Mouse (Mus musculus) mouse embryonic stem cell (cell line): ENCODE measurements around the gene Tprn.

Experiments used
- in situ Hi-C, 2 experiments: fragments of 300-500 bp; cut with MboI; formaldehyde crosslinking; loops; 1 replicate in 1 of 2; 3 replicates in 1 of 2; pipeline ENCODE4 v1.14.3; 2019 to 2020; ENCODE audit warnings: low sequenced_read_pairs in 2 of 2, low pct_unique_long_range_greater_than_20kb in 1 of 2, mixed read lengths in 1 of 2; ENCODE audit not compliant: unreplicated experiment in 1 of 2

The Tprn gene

GRCm38 (mm10) chr2:25310969-25311368 is 48.6 kb downstream of the Tprn start:
- in situ Hi-C loops: no loop called here

DNA sequence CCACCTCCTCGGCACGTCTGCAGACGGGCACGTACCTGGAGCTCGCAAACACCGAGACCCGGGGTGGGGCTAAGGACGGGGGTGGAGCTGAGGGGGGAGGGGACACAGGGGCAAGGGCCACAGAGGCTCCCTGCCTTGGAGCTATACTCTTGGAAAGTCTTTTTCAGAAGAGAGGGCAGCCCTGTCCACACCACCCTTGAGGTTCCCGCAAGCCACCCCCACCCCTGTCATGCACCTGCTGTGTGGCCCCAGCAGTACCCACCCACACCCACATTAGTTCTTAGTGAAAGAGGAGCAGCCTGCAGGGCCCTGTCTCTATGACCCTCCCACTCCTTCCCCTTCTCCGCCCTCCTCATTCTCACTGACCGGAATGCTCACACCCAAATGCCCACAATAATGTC is 49.1 kb downstream of the Tprn start:
- in situ Hi-C loops: no loop called here

GRCm38 (mm10) chr2:25318119-25318966 is 55.9 kb downstream of the Tprn start:
- in situ Hi-C loops: no loop called here

DNA sequence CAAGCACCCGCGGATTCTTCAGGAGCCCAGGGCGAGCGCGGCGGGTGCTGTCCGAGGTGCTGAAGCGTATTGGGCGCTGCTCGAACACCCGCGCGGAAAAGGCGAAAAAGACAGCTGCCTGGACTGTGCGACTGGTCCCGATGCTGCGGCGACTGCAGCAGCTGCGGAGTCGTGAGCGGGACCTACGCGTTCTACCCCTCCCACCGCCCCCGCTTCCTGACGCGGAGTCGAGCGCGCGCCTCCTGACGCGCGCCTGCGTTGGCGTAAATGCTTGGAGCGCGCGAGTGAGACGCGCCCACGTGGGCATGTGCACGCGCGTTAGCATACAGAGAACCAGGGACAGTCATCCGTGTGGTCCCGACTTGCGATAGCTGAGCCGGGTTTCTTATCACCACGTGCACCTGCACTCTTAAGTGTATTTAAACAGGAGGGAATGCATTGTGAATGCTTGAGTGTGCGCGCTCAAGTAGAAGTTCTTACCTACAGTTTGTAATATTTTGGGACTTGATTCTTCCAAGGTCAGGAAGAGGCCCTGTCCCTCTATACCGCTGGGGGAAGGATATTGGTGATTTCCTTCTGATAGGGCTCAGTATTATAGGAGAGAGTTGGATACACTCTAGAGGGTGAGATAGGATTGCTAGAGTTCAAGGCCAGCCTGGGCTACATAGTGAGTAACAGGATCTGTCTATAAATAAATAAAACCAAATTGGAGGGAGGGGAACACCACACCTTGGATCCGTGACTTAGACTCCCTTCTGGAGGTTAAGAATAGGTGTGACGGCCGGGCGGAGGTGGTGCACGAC is 56.8 kb downstream of the Tprn start, which contains the start of gene Grin1:
Gene Grin1 (minus strand): TSS at position 217 of the 803 bp plus-strand sequence.
- in situ Hi-C loops: no loop called here
